Mouse (Mus musculus) kidney, embryonic 15.5 days (tissue): Measurements from ENCODE around the gene Prss16. TPM values are rescaled to one million over a fixed set of nuclear protein-coding genes. Genes with fewer than 3 reads are reported as not detected.

Experiments used
- ATAC-seq: fragments of 200-750 bp; cut with Nextera tagmentation; replicated peaks from 2 replicates; pipeline ENCODE4 v1.8.0; 2017; ENCODE audit warnings: moderate TSS enrichment; ENCODE audit not compliant: low FRiP score
- H3K27ac ChIP-seq: fragments of 300-500 bp; sonication (generic); 2 replicates; pipeline ENCODE4 v1.5.1; 2015; ENCODE audit warnings: mild to moderate bottlenecking, inconsistent platforms
- H3K27me3 ChIP-seq: fragments of 300-500 bp; sonication (generic); 2 replicates; pipeline ENCODE4 v1.6.1; 2015; ENCODE audit warnings: inconsistent platforms
- H3K36me3 ChIP-seq: fragments of 300-500 bp; sonication (generic); 2 replicates; pipeline ENCODE4 v1.6.1; 2015; ENCODE audit warnings: inconsistent platforms
- H3K4me1 ChIP-seq: fragments of 300-500 bp; sonication (generic); 2 replicates; pipeline ENCODE4 v1.6.1; 2015; ENCODE audit warnings: inconsistent platforms
- H3K4me2 ChIP-seq: fragments of 300-500 bp; sonication (generic); 2 replicates; pipeline ENCODE4 v1.6.1; 2015; ENCODE audit warnings: moderate library complexity, mild to moderate bottlenecking, inconsistent platforms
- H3K4me3 ChIP-seq: fragments of 300-500 bp; sonication (generic); replicated peaks from 2 replicates; pipeline ENCODE4 v1.5.1; 2015; ENCODE audit warnings: mild to moderate bottlenecking, inconsistent platforms
- H3K9ac ChIP-seq: fragments of 300-500 bp; sonication (generic); 2 replicates; pipeline ENCODE4 v1.6.1; 2015; ENCODE audit warnings: mild to moderate bottlenecking, inconsistent platforms
- H3K9me3 ChIP-seq: fragments of 300-500 bp; sonication (generic); replicated peaks from 2 replicates; pipeline ENCODE4 v1.6.1; 2016; ENCODE audit warnings: inconsistent platforms
- WGBS: fragments of 180-500 bp; shearing (Covaris S2); methylation state at CpG from one replicate; pipeline ENCODE4 v1.1.7; 2015; ENCODE audit warnings: mixed read lengths; 5-methylcytosine and 5-hydroxymethylcytosine counted together
- microRNA-seq: library from miRNA; unstranded; fragments of <30 nt; microRNA quantifications from one replicate; pipeline ENCODE4, GENCODE M21; 2016
- polyA plus RNA-seq: library from polyadenylated mRNA; unstranded; fragments of >200 nt; fragmentation: Nextera tagmentation; extraction: Ambion mirVana; gene quantifications from 2 replicates; pipeline ENCODE4 v1.2.1, GENCODE M21; 2015

Prss16 gene
- polyA plus RNA-seq, 1 experiment from 2014 or later: 0.14 TPM

DNA sequence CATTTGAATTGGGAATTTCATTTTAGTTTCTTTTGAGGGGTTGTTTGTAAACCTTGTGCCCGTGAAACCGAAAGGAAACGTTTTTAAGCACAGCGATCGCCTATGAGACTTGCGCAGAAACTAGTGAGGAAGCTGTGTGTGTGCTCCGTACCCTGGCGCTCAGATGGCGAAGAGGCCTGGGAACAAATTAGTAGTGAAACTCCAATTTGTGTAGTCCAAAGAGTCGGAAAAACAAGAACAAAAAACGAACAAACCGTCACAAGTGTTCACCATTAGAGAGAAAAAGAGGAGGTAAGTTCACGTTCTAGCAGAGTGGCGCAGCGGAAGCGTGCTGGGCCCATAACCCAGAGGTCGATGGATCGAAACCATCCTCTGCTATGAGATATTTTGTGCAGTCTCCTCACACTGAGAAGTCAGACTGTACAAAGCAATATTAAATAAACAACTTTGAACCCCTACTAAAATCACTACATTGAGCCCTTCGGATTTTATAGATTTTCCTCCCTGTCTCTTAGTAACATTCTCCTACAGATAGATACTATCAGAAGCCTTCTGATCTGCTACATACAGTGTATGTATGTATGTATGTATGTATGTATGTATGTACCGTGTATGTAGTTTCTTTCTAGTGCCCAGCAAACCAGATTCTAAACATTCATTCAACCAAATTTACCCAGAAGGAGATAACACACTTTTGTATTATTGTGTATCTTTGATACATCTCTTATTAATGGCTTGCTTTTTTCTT lies 34.6 kb downstream of the Prss16 start:
- Histone ChIP-seq H3K9me3 (no peaks in the 10 kb centered on the region), H3K27me3 (peaks cover 11% of the 10 kb centered on the region), H3K9ac (peak overlapping the region; percentile 53), H3K4me2 (peak overlapping the region; percentile 48), H3K4me3 (peak overlapping the region; percentile 71), H3K36me3 (no peaks in the 10 kb centered on the region), H3K4me1 (peaks cover 3% of the 10 kb centered on the region; the same call in 1 of the 2 replicates), H3K27ac (peak overlapping the region; percentile 88)
- ATAC-seq: peak; percentile 94
- 4% methylated on average over 20 of the region's 20 CpGs for WGBS

DNA sequence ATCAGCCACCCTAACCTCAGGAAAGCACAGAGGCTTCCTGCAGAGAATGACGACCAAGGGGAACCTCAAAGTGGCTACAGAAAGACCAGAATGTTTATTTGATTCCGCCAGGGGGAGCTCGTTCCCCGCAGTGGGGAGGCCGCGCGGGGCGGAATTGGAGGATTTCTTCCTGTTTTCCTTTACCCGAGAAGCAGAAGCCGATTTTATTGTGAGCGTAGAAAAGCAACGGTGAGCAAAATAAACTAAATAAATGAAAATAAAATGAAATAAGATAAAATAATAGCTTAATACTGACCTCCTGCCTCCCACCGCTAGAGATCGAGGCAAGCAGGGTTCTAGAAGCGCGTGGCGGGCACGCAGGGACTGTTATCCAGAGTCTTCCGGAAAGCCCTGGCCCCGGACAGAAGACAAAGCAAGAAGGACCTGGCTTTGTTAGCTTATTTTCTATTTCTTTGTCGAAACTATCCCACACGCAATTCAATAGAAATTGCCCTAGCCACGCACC lies 35.3 kb downstream of the Prss16 start:
- peak; percentile 88 for ATAC-seq
- Histone ChIP-seq H3K4me2 (peak overlapping the region; percentile 48), H3K4me1 (peaks cover 3% of the 10 kb centered on the region; the same call in 1 of the 2 replicates), H3K27me3 (peaks cover 6% of the 10 kb centered on the region), H3K9me3 (no peaks in the 10 kb centered on the region), H3K36me3 (no peaks in the 10 kb centered on the region), H3K4me3 (peak overlapping the region; percentile 71), H3K9ac (peak overlapping the region; percentile 53), H3K27ac (peak overlapping the region; percentile 88)
- WGBS: under 1% methylated on average over 23 of the region's 23 CpGs

DNA sequence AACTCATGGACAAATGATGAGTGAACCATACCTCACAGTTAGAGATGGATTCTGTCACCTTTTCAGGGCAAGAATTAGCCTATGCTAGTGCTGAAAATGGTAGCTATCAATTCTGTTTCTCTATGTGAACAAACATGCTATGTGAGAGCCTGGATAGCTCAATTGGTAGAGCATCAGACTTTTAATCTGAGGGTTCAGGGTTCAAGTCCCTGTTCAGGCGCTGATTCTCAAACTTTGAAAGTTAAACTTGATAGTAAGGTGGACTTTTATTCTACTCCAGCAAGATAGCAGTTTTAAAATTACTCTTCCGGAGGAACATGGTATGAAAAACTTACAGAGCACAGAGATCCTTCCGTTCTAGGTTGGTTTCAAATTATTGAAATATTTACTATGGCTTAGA lies 37.9 kb downstream of the Prss16 start:
- peaks cover 3% of the 10 kb centered on the region; the same call in 1 of the 2 replicates for H3K4me1 ChIP-seq
- H3K9ac ChIP-seq: no peak overlapping the region
- H3K27ac ChIP-seq: no peak overlapping the region
- 38% methylated on average over 3 of the region's 3 CpGs for WGBS
- H3K36me3 ChIP-seq: no peaks in the 10 kb centered on the region
- H3K27me3 ChIP-seq: peaks cover 3% of the 10 kb centered on the region; the same call in 1 of the 2 replicates
- no peak overlapping the region for H3K4me2 ChIP-seq
- no peak overlapping the region for H3K4me3 ChIP-seq
- ATAC-seq: no peak
- no peaks in the 10 kb centered on the region for H3K9me3 ChIP-seq

GRCm38 (mm10) chr13:21969816-21970215 lies 39.7 kb downstream of the Prss16 start:
- Histone ChIP-seq H3K27me3 (no peaks in the 10 kb centered on the region), H3K27ac (no peak overlapping the region), H3K9ac (no peak overlapping the region), H3K4me1 (peaks cover 3% of the 10 kb centered on the region; the same call in 1 of the 2 replicates), H3K4me3 (no peak overlapping the region), H3K4me2 (no peak overlapping the region), H3K36me3 (no peaks in the 10 kb centered on the region), H3K9me3 (no peaks in the 10 kb centered on the region)
- no peak for ATAC-seq
- 42% methylated on average over 2 of the region's 2 CpGs for WGBS

DNA sequence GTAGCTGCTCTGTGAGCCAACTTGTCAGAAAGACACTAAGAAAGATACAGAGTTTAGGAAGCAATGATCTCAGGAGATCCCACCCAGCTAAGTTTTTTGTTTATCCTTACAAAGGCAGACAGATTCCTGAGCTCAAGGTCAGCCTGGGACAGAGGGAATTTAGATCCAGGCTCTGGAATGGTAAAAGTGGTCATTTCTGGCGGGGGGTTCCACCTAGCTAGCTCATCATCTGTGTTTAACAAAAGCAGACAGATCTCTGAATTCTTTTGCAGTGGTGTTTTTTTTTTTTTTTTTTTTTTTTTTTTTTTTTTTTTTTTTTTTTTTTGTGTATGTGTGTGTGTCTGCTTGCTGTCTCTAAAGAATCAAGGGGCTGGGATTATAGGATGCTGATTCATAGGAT lies 40.3 kb downstream of the Prss16 start:
- Histone ChIP-seq H3K4me3 (no peak overlapping the region), H3K4me2 (no peak overlapping the region), H3K27ac (no peak overlapping the region), H3K9me3 (no peaks in the 10 kb centered on the region), H3K4me1 (peaks cover 3% of the 10 kb centered on the region; the same call in 1 of the 2 replicates), H3K27me3 (no peaks in the 10 kb centered on the region), H3K9ac (no peak overlapping the region), H3K36me3 (no peaks in the 10 kb centered on the region)
- no peak for ATAC-seq
- 51% methylated on average over 1 of the region's 1 CpGs for WGBS

Small RNA genes within 50 kb of the gene (microRNA-seq; reads per million reads assigned to microRNA genes)
- gene Gm44390 (not detected), gene Gm44486 (not detected)

Other genes with a start within 250 kb of the Prss16 start
- 24.0 and 28.9 TPM in 2 replicates for gene Hist1h1b, start 229.1 kb downstream of the Prss16 start, polyA plus RNA-seq
- gene Hist1h3i, start 226.4 kb downstream of the Prss16 start, polyA plus RNA-seq: 134 and 151 TPM in 2 replicates
- gene Hist1h2an, start 222.5 kb downstream of the Prss16 start, polyA plus RNA-seq: 7.2 and 7.4 TPM in 2 replicates
- gene Hist1h2bp, start 222.3 kb downstream of the Prss16 start, polyA plus RNA-seq: 1.8 and 3.8 TPM in 2 replicates
- gene Hist1h2bq, start 199.5 kb downstream of the Prss16 start, polyA plus RNA-seq: 19.6 and 28.7 TPM in 2 replicates
- gene Hist1h2ao, start 199.3 kb downstream of the Prss16 start, polyA plus RNA-seq: 1.8 and 5.5 TPM in 2 replicates
- gene Hist1h4m, start 198.0 kb downstream of the Prss16 start, polyA plus RNA-seq: not detected in 2 replicates
- 17.2 and 18.2 TPM in 2 replicates for gene Hist1h4n, start 177.5 kb downstream of the Prss16 start, polyA plus RNA-seq
- 3,941 and 3,959 TPM in 2 replicates for gene Hist1h2ap, start 176.2 kb downstream of the Prss16 start, polyA plus RNA-seq
- gene Hist1h2br, start 176.0 kb downstream of the Prss16 start, polyA plus RNA-seq: 19.7 and 28.8 TPM in 2 replicates
- 12.1 and 12.5 TPM in 2 replicates for gene Zfp184, start 64.6 kb downstream of the Prss16 start, polyA plus RNA-seq
- gene Pom121l2, start 28.5 kb downstream of the Prss16 start, polyA plus RNA-seq: 0.08 and 0.17 TPM in 2 replicates
- 9.8 and 11.2 TPM in 2 replicates for gene Hist1h2ah, start 25.8 kb upstream of the Prss16 start, polyA plus RNA-seq
- gene Hist1h2bk, start 26.1 kb upstream of the Prss16 start, polyA plus RNA-seq: 8.8 and 12.6 TPM in 2 replicates
- gene Hist1h4i, start 31.6 kb upstream of the Prss16 start, polyA plus RNA-seq: 30.5 and 31.4 TPM in 2 replicates
- 59.1 and 68.1 TPM in 2 replicates for gene Hist1h2ag, start 33.2 kb upstream of the Prss16 start, polyA plus RNA-seq
- gene Hist1h2bj, start 33.5 kb upstream of the Prss16 start, polyA plus RNA-seq: 16.8 and 19.2 TPM in 2 replicates
- gene Vmn1r188, start 74.7 kb upstream of the Prss16 start, polyA plus RNA-seq: not detected in 2 replicates
- not detected in 2 replicates for gene Vmn1r189, start 96.1 kb upstream of the Prss16 start, polyA plus RNA-seq
- gene Vmn1r191, start 174.2 kb upstream of the Prss16 start, polyA plus RNA-seq: not detected in 2 replicates
- not detected in 2 replicates for gene Vmn1r192, start 181.4 kb upstream of the Prss16 start, polyA plus RNA-seq
- gene Vmn1r193, start 213.4 kb upstream of the Prss16 start, polyA plus RNA-seq: not detected in 2 replicates
- gene Vmn1r194, start 234.5 kb upstream of the Prss16 start, polyA plus RNA-seq: not detected in 2 replicates